Comparison of ENCODE assay signal across 11 mouse cellular contexts in the genomic region with DNA sequence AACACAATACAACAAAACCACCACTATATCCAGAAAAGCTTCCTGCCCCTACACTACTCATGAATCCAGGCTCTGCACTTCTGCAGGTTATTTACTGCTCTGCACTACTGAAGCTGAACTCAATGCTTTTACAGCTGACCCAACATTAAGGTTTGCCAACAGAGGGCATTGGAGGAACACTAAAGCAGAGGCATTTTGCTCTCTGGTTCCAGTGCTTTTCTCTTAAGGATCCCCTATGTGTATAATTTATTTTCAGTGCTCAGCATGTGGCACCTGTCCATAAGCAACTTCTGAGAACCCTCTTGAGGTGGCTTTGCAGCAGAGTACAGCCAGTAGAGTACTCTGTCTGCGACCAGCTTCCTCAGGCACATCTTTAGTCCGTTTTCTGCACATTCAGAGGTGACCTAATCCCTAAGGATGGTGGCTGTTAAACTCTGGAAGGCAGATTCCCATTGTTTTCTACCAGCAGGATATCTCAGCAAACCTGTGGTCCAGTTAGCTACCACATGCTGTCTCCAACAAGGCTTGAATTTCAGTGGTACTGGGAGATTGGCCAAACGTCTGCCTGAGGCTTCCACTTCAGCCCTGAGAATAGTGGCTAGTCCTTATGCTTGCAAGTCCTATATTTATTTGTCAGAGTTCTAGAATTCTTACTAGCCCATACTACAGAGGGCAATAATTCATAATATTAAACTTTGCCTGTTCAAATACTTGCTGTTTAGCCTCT.
A peak's percentile ranks its signal among the peaks of the same experiment; 100 is the strongest.
DNase-seq lines count a peak whose midpoint lies in the region; ATAC-seq and TF ChIP-seq lines count a peak whose summit lies in the region.
"Had no signal": no experiment of that assay in that cellular context is flagged by ENCODE, and none has a peak within 500 bp of the region (broad histone marks: within the 10 kb centered on the region; RNA-seq: fewer than 3 reads in every experiment).

No protein-coding gene starts in this region.

- peak; percentile 52 for ATAC-seq in cerebellum, adult (ENCODE audit: insufficient number of reproducible peaks, low FRiP score, low TSS enrichment)
- no peak for ATAC-seq in kidney, embryonic 14.5 days (ENCODE audit: low FRiP score, low TSS enrichment)
- no peak for ATAC-seq in midbrain, embryonic 16.5 days

- no peak overlapping the region for H3K9ac ChIP-seq in kidney, embryonic 14.5 days (ENCODE audit: low read depth, low read length)
- no peak overlapping the region for H3K9ac ChIP-seq in midbrain, embryonic 16.5 days (ENCODE audit: low read depth, low read length)
- H3K9ac ChIP-seq: liver, embryonic 15.5 days; stomach, embryonic 15.5 days had no signal

- H3K4me1 ChIP-seq in kidney, embryonic 14.5 days (ENCODE audit: control insufficient read depth, insufficient read depth, low read length), result no peaks in the 10 kb centered on the region
- no peaks in the 10 kb centered on the region for H3K4me1 ChIP-seq in embryonic fibroblast, embryonic 13.5 days (ENCODE audit: control insufficient read depth, insufficient read depth, low read length)
- H3K4me1 ChIP-seq in embryonic facial prominence, embryonic 10.5 days, result no peaks in the 10 kb centered on the region
- no peaks in the 10 kb centered on the region for H3K4me1 ChIP-seq in midbrain, embryonic 16.5 days (ENCODE audit: control insufficient read depth, insufficient read depth, low read length)
- H3K4me1 ChIP-seq: liver, embryonic 15.5 days; stomach, embryonic 15.5 days had no signal

- DNase-seq in cerebellum, postnatal 4 days (ENCODE audit: low spot score in 2 of 2), result no peak
- DNase-seq in kidney, postnatal 10 days, result peak; percentile 6
- DNase-seq in R1 (ENCODE audit: low read depth, low spot score), result peak; percentile 29
- DNase-seq in embryonic facial prominence, embryonic 10.5 days (ENCODE audit: low spot score), result no peak
- DNase-seq: embryo, embryonic 11 days had no signal

- H3K4me2 ChIP-seq in kidney, embryonic 14.5 days (replicated peaks; ENCODE audit: low read depth, low read length), result no peak overlapping the region
- no peak overlapping the region for H3K4me2 ChIP-seq in midbrain, embryonic 16.5 days (ENCODE audit: low read length)
- H3K4me2 ChIP-seq: liver, embryonic 15.5 days; stomach, embryonic 15.5 days had no signal

- H3K36me3 ChIP-seq in kidney, embryonic 14.5 days (ENCODE audit: control insufficient read depth, insufficient read depth, low read length), result no peaks in the 10 kb centered on the region
- no peaks in the 10 kb centered on the region for H3K36me3 ChIP-seq in embryonic facial prominence, embryonic 10.5 days (replicated peaks)
- H3K36me3 ChIP-seq in midbrain, embryonic 16.5 days (ENCODE audit: control insufficient read depth, insufficient read depth, low read length), result no peaks in the 10 kb centered on the region
- H3K36me3 ChIP-seq: liver, embryonic 15.5 days; stomach, embryonic 15.5 days had no signal

- 41% methylated on average over 3 of the region's 3 CpGs for WGBS in kidney, embryonic 14.5 days
- 27% methylated on average over 3 of the region's 3 CpGs for WGBS in embryonic facial prominence, embryonic 10.5 days
- WGBS in midbrain, embryonic 16.5 days, result 15% methylated on average over 3 of the region's 3 CpGs

- TF ChIP-seq CTCF in embryonic fibroblast, embryonic 13.5 days (IDR thresholded peaks at IDR 0.05; ENCODE audit: borderline replicate concordance, insufficient read depth, low read length), result no peak

- H3K27ac ChIP-seq in kidney, embryonic 14.5 days (ENCODE audit: low read depth, low read length), result no peak overlapping the region
- H3K27ac ChIP-seq in embryonic fibroblast, embryonic 13.5 days (ENCODE audit: insufficient read depth, low read length), result peak overlapping the region; percentile 24; the same call in 1 of the 2 replicates
- H3K27ac ChIP-seq in embryonic facial prominence, embryonic 10.5 days (replicated peaks), result no peak overlapping the region
- no peak overlapping the region for H3K27ac ChIP-seq in midbrain, embryonic 16.5 days (ENCODE audit: low read length)
- H3K27ac ChIP-seq: liver, embryonic 15.5 days; stomach, embryonic 15.5 days had no signal

- no peaks in the 10 kb centered on the region for H3K9me3 ChIP-seq in kidney, embryonic 14.5 days (ENCODE audit: control insufficient read depth, low read length)
- H3K9me3 ChIP-seq in embryonic facial prominence, embryonic 10.5 days, result no peaks in the 10 kb centered on the region
- H3K9me3 ChIP-seq in midbrain, embryonic 16.5 days (replicated peaks; ENCODE audit: control insufficient read depth, low read length, poor library complexity, severe bottlenecking), result no peaks in the 10 kb centered on the region
- H3K9me3 ChIP-seq: liver, embryonic 15.5 days; stomach, embryonic 15.5 days had no signal

- TF ChIP-seq POLR2A in embryonic fibroblast, embryonic 13.5 days (IDR thresholded peaks at IDR 0.05; ENCODE audit: low read depth, low read length), result no peak

- no peaks in the 10 kb centered on the region for H3K27me3 ChIP-seq in kidney, embryonic 14.5 days (ENCODE audit: control insufficient read depth, insufficient read depth, low read length)
- no peaks in the 10 kb centered on the region for H3K27me3 ChIP-seq in embryonic facial prominence, embryonic 10.5 days (replicated peaks; ENCODE audit: low read depth, poor library complexity, severe bottlenecking)
- no peaks in the 10 kb centered on the region for H3K27me3 ChIP-seq in midbrain, embryonic 16.5 days (ENCODE audit: control insufficient read depth, insufficient read depth, low read depth, low read length)
- H3K27me3 ChIP-seq: liver, embryonic 15.5 days; stomach, embryonic 15.5 days had no signal

- H3K4me3 ChIP-seq in kidney, embryonic 14.5 days (ENCODE audit: low read length), result no peak overlapping the region
- no peak overlapping the region for H3K4me3 ChIP-seq in embryonic fibroblast, embryonic 13.5 days (ENCODE audit: insufficient read depth, low read length)
- H3K4me3 ChIP-seq in embryonic facial prominence, embryonic 10.5 days, result no peak overlapping the region
- no peak overlapping the region for H3K4me3 ChIP-seq in midbrain, embryonic 16.5 days (ENCODE audit: low read depth, low read length)
- H3K4me3 ChIP-seq: liver, embryonic 15.5 days; stomach, embryonic 15.5 days had no signal

Comparison
In these comparisons a context has a peak if more than half of its experiments do, and no peak if none do; other contexts are left out.
1. DNase-seq: peak in kidney, postnatal 10 days (single experiment) and R1 (single experiment); none in cerebellum, postnatal 4 days (0 of 2) and embryonic facial prominence, embryonic 10.5 days (single experiment).